23 mouse cellular contexts compared by ENCODE assay signal in genomic region chr14:76644716-76645115, GRCm38 (mm10).
"Had no signal": no experiment of that assay in that cellular context is flagged by ENCODE, and none has a peak within 500 bp of the region (broad histone marks: within the 10 kb centered on the region; RNA-seq: fewer than 3 reads in every experiment).

No protein-coding gene starts in this region.

- H3K9me3 ChIP-seq: kidney, embryonic 15.5 days; liver, embryonic 12.5 days; liver, embryonic 15.5 days; lung, embryonic 15.5 days; neural tube, embryonic 13.5 days; stomach, embryonic 15.5 days had no signal

- DNase-seq: kidney, postnatal 10 days; kidney, postnatal 36 days; layer of hippocampus, postnatal 36 days; liver; lung, adult 18-20 months; lung, postnatal 10 days; lung, postnatal 36 days; retina, postnatal 1 day; right cerebral cortex, postnatal 25 days; spleen, adult 18-20 months; thymus, postnatal 25 days had no signal

- H3K4me3 ChIP-seq: kidney, embryonic 15.5 days; left cerebral cortex, adult 2 months; liver, embryonic 12.5 days; liver, embryonic 15.5 days; lung, embryonic 15.5 days; megakaryocyte, embryonic 14.5 days; midbrain, embryonic 10.5 days; midbrain, embryonic 13.5 days; myocyte; neural tube, embryonic 13.5 days; stomach, embryonic 15.5 days had no signal

- H3K27me3 ChIP-seq: kidney, embryonic 15.5 days; liver, embryonic 15.5 days; lung, embryonic 15.5 days; midbrain, embryonic 13.5 days; neural tube, embryonic 13.5 days; stomach, embryonic 15.5 days had no signal

- ATAC-seq: liver, embryonic 12.5 days; midbrain, embryonic 13.5 days; midbrain, embryonic 16.5 days had no signal

- H3K27ac ChIP-seq: kidney, embryonic 15.5 days; left cerebral cortex, adult 2 months; liver, embryonic 12.5 days; liver, embryonic 15.5 days; lung, embryonic 15.5 days; midbrain, embryonic 10.5 days; midbrain, embryonic 13.5 days; neural tube, embryonic 13.5 days; stomach, embryonic 15.5 days had no signal

- H3K4me1 ChIP-seq: midbrain, embryonic 10.5 days; midbrain, embryonic 13.5 days; neural tube, embryonic 13.5 days; stomach, embryonic 15.5 days had no signal

- H3K36me3 ChIP-seq: kidney, embryonic 15.5 days; liver, embryonic 12.5 days; liver, embryonic 15.5 days; lung, embryonic 15.5 days; midbrain, embryonic 10.5 days; midbrain, embryonic 13.5 days; neural tube, embryonic 13.5 days; stomach, embryonic 15.5 days had no signal

- H3K4me2 ChIP-seq: kidney, embryonic 15.5 days; liver, embryonic 12.5 days; liver, embryonic 15.5 days; lung, embryonic 15.5 days; midbrain, embryonic 13.5 days; neural tube, embryonic 13.5 days; stomach, embryonic 15.5 days had no signal

- H3K9ac ChIP-seq: kidney, embryonic 15.5 days; liver, embryonic 12.5 days; liver, embryonic 15.5 days; lung, embryonic 15.5 days; midbrain, embryonic 13.5 days; neural tube, embryonic 13.5 days; stomach, embryonic 15.5 days had no signal
